Mouse (Mus musculus): ENCODE results near the gene Rbm47. TPM values are rescaled to one million over a fixed set of nuclear protein-coding genes. Genes with fewer than 3 reads are reported as not detected.
A peak's percentile ranks its signal among the peaks of the same experiment; 100 is the strongest.

Gene Rbm47
- polyA plus RNA-seq, 1 experiment from 2014 or later = 1.1 TPM

DNA sequence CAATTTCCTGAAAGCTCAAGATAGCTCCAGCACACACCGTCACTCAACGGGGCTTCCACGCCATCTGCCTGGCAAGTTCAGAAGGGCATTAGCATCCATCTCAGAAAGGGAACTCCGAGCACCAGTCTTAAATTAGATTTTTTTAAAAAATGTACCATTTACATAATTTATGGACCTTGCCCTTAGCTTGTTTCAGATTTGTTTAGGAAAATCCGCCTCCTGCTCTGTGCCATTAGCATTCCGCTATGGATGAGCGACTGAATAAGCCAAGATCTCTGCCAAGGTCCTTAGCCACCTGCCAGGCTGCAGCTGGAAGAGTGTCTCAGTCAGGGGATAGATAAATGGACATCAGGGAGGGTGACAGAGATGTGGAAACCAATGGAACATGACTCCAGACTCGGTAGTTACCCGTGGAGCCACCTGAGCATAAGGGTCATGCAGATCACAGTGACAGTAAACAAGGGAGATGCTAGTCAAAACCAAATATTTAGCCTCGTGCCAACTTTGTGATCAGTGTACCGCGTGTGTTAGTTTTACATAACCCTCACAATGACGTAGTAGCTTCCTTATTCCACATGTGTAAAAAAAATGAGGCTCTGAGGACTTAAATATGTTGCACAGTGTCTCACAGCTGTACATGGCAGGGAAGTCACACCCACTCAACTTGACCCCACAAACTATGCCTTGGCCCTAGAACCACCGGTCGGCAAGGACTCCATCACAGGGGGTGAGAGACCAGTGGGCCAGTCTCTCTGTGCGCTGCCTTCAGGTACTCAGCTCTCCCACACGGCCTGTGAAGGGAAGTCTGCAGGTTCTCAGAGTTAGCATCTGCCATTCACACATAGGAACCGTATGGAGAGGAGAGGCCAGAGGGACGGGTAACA, 110.6 kb downstream of the Rbm47 start:
- H3K27me3 ChIP-seq (ENCODE audit: low read depth, poor library complexity, severe bottlenecking) = no peaks in the 10 kb centered on the region
- WGBS = 88% methylated on average over 19 of the region's 19 CpGs
- H3K27ac ChIP-seq = no peak overlapping the region
- H3K4me3 ChIP-seq = no peak overlapping the region
- H3K4me1 ChIP-seq = 0 out of 2 replicates have a peak, but pooled peaks cover 2% of the 10 kb centered on the region
- H3K9me3 ChIP-seq (replicated peaks) = no peaks in the 10 kb centered on the region
- DNase-seq (ENCODE audit: low spot score) = no peak
- no peaks in the 10 kb centered on the region for H3K36me3 ChIP-seq

DNA sequence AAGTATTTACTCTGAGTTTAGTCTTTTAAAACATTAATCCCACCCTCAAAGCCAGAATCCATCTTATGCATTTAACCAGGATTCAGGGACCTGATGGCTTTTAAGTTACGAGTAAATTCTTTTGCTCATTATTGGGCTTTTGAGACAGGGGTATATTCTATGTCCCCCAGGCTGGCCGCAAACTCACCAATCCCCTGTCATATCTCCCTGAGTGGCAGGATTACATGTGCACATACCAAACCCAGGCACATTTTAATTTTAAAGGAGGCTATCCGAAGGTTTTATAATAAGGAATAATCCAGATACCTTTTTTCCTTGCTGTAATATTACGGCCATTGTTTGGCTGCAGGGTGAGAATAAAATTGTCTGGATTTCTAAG, 111.3 kb downstream of the Rbm47 start:
- no peaks in the 10 kb centered on the region for H3K9me3 ChIP-seq (replicated peaks)
- H3K4me3 ChIP-seq = no peak overlapping the region
- H3K36me3 ChIP-seq = no peaks in the 10 kb centered on the region
- WGBS = 92% methylated on average over 4 of the region's 4 CpGs
- H3K4me1 ChIP-seq = no peaks in the 10 kb centered on the region
- H3K27ac ChIP-seq = no peak overlapping the region
- DNase-seq (ENCODE audit: low spot score) = no peak
- no peaks in the 10 kb centered on the region for H3K27me3 ChIP-seq (ENCODE audit: low read depth, poor library complexity, severe bottlenecking)

DNA sequence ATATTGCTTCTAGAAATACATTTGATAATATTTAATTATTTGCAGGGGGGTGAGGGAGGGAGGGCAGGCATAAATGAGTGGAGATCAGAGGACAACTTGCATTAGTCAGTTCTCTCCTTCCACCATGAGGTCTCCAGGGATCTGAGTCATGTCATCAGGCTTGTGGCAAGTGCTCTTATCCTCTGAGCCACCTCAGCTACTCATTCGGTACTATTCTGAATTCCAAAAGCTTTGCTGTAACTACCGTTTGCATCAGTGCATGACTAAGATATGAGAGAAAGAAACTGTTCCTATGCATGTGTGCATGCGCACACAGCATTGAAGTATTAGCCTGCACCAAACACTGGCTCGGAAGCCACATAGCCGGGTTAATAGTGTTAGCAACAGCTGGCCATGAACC, 114.1 kb downstream of the Rbm47 start:
- no peaks in the 10 kb centered on the region for H3K9me3 ChIP-seq (replicated peaks)
- peaks cover 5% of the 10 kb centered on the region for H3K4me1 ChIP-seq
- DNase-seq (ENCODE audit: low spot score) = no peak
- no peak overlapping the region for H3K27ac ChIP-seq
- H3K27me3 ChIP-seq (ENCODE audit: low read depth, poor library complexity, severe bottlenecking) = no peaks in the 10 kb centered on the region
- no peak overlapping the region for H3K4me3 ChIP-seq
- WGBS = 91% methylated on average over 5 of the region's 5 CpGs
- no peaks in the 10 kb centered on the region for H3K36me3 ChIP-seq

DNA sequence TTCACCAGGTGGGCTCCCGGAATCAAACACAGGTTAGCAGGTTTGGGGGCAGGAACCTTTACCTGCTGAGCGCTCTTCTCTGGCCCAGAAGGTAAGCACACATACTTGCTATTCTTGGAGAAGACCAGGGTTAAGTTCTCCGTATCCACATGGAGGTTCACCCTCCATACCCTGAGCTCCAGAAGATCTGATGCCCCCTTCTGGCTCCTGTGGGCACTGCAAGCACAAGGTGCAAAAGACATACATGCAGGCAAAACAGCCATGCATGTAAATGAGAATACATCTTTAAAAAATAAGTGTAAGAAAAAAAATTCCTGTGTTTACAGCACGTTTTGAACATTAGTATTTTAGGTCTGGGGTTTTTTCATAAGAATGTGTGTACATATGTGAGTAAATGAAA, 116.2 kb downstream of the Rbm47 start:
- Histone ChIP-seq H3K4me3 (no peak overlapping the region), H3K27ac (no peak overlapping the region), H3K4me1 (peaks cover 8% of the 10 kb centered on the region), H3K36me3 (no peaks in the 10 kb centered on the region), H3K27me3 (ENCODE audit: low read depth, poor library complexity, severe bottlenecking) (no peaks in the 10 kb centered on the region), H3K9me3 (replicated peaks) (no peaks in the 10 kb centered on the region)
- 82% methylated on average over 4 of the region's 4 CpGs for WGBS
- DNase-seq (ENCODE audit: low spot score) = no peak

DNA sequence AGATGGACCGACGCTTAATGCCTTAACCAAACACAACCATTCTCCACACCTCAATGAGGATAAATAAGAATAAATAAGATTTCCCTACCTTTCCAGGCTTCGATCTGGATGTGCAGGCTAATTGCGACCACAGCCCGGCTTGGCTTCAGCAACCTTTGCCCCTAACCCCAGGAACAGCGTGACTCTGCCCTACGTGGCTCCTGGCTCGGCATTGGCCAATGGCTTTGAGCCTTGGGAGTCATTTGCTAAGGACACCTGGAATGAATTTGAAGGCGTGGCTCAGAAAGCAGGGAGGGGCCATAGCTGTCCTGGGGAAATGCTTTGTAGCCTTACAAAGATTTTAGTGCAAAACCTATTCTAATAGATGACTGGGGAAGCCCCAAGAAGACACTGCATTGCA, 118.5 kb downstream of the Rbm47 start:
- no peaks in the 10 kb centered on the region for H3K27me3 ChIP-seq (ENCODE audit: low read depth, poor library complexity, severe bottlenecking)
- H3K4me1 ChIP-seq = peaks cover 8% of the 10 kb centered on the region
- H3K27ac ChIP-seq = no peak overlapping the region
- H3K36me3 ChIP-seq = no peaks in the 10 kb centered on the region
- H3K4me3 ChIP-seq = no peak overlapping the region
- H3K9me3 ChIP-seq (replicated peaks) = no peaks in the 10 kb centered on the region
- DNase-seq (ENCODE audit: low spot score) = peak; percentile 54
- WGBS = 37% methylated on average over 9 of the region's 9 CpGs

DNA sequence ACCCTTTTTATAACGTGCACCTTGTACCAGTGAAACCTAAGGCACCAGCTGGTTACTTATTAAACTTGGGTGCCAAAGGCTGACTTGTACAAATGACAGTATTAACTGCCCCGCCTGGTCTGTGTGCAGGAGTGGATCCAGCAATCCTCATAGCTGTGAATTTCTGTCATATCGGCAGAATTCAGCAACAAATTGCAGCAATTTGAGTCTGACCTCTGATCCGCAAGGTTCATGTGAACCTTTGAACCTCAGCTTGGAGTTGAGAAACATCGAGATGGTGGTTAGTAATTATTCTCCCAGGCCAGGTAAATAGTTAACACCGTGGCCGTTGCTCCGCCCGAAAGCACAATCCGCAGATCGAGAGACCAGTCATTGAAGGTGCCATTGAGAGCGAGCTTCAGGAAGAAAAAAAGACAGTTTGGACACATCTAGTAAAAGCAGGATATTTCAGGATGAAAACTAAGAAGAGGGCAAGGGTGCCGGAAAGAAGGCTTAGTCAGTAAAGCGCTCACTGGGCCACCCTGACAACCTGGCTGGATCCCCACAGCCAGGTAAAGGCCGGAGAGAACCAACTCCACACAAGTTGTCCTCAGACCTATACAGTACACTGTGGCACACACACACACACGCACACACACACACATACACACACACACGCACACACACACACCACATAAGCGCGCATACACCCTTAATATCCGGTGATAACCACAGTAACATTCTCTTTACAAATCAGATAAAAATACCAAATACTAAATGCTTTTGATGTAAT, 120.0 kb downstream of the Rbm47 start:
- 90% methylated on average over 20 of the region's 20 CpGs for WGBS
- no peaks in the 10 kb centered on the region for H3K9me3 ChIP-seq (replicated peaks)
- no peak overlapping the region for H3K27ac ChIP-seq
- H3K4me3 ChIP-seq = no peak overlapping the region
- DNase-seq (ENCODE audit: low spot score) = no peak
- no peaks in the 10 kb centered on the region for H3K36me3 ChIP-seq
- no peaks in the 10 kb centered on the region for H3K27me3 ChIP-seq (ENCODE audit: low read depth, poor library complexity, severe bottlenecking)
- peaks cover 8% of the 10 kb centered on the region for H3K4me1 ChIP-seq

DNA sequence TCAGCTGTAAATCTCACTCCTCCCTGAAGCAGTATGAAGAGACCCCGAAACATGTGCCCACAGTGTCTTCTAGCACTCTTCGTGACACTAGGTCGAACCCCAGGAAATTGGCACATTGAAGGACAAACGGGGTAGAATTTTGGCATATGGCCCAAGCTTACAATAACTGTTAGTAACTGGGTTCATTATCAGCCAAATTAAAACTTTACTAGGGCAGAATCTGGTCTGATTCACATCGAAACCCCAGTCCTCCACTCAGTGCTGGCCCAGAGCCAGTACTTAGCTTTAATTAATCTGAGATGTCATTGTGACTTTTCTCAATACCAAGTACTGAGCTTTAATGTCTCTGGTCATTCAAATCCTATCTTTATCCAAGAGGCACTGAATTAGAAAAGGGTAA, 122.1 kb downstream of the Rbm47 start:
- H3K27ac ChIP-seq = no peak overlapping the region
- DNase-seq (ENCODE audit: low spot score) = no peak
- no peaks in the 10 kb centered on the region for H3K27me3 ChIP-seq (ENCODE audit: low read depth, poor library complexity, severe bottlenecking)
- peaks cover 8% of the 10 kb centered on the region for H3K4me1 ChIP-seq
- no peaks in the 10 kb centered on the region for H3K36me3 ChIP-seq
- no peaks in the 10 kb centered on the region for H3K9me3 ChIP-seq (replicated peaks)
- H3K4me3 ChIP-seq = no peak overlapping the region
- WGBS = 90% methylated on average over 5 of the region's 5 CpGs

DNA sequence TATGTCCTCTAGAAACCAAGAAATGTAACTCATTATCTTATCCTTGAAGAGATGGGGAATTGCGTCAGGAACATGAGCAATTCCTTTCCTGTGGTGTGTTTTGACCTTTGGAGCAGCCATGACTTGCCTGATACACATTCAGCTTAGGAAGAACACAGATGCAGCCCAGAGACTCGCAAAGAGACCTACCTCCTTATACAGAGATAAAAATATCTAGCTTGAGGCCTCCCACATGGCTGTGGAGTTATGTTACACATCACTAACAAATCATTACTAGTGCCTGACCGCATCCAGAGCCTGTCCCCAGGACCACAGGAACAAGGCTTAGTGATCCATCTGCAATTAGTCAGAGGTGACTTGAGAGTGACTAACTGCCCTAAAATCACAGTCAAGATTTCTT, 126.6 kb downstream of the Rbm47 start:
- Histone ChIP-seq H3K4me1 (no peaks in the 10 kb centered on the region), H3K9me3 (replicated peaks) (no peaks in the 10 kb centered on the region), H3K4me3 (no peak overlapping the region), H3K27me3 (ENCODE audit: low read depth, poor library complexity, severe bottlenecking) (no peaks in the 10 kb centered on the region), H3K36me3 (no peaks in the 10 kb centered on the region), H3K27ac (no peak overlapping the region)
- WGBS = 79% methylated on average over 3 of the region's 3 CpGs
- DNase-seq (ENCODE audit: low spot score) = no peak

DNA sequence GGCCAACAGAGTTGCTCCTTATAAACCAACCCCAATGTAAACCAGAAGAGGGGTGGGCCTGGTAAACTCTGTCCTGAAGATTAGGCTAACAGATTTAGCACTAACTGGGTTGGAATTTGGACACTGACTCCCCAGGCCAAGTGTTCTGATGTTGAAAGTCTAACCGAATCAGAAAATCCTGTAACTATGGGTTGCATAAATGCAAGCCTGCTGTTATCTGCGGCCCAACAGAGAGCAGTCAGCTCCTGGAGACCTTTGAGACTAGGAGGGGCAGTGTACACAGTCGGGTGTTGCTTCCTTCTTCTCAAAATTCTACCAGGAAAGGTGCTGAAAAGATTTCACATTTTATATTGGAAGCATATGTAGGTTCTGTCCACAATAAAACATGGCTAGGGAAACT, 129.0 kb downstream of the Rbm47 start:
- Histone ChIP-seq H3K4me3 (no peak overlapping the region), H3K36me3 (no peaks in the 10 kb centered on the region), H3K4me1 (no peaks in the 10 kb centered on the region), H3K27ac (no peak overlapping the region), H3K27me3 (ENCODE audit: low read depth, poor library complexity, severe bottlenecking) (no peaks in the 10 kb centered on the region), H3K9me3 (replicated peaks) (no peaks in the 10 kb centered on the region)
- DNase-seq (ENCODE audit: low spot score) = no peak
- WGBS = 85% methylated on average over 3 of the region's 3 CpGs

DNA sequence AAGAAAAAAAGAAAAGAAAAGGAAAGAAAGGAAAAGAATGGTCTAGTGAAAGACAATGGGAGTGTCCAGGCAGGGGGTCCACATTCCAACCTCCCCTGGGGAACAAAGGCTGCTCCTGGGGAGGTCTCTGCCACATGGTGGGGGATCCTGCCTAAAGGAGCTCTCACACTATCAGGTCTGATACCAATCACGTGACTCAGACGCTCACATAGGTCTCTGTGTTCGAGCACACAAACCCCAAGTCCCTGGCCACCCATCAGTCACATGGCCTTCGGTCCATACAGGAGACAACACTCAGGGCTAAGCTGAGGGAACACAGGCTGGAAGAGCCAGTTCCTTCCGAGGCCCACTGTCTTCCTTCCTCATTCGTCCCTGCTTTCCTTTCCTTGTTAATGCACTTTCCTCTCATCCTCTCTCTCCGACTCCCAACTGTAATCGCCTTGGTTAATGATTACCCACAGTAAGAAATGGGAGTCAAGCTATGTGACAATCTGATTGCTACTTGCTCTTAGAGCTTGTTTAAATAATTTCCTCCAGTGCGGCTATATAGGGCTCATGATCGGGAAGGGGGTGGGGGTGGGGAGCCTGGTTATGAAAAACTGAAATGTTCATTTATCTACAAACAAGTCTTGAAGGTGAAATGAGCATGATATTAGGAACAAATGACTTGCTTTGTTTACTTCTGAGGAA, 130.1 kb downstream of the Rbm47 start:
- H3K4me3 ChIP-seq = no peak overlapping the region
- no peak overlapping the region for H3K27ac ChIP-seq
- no peaks in the 10 kb centered on the region for H3K4me1 ChIP-seq
- H3K36me3 ChIP-seq = no peaks in the 10 kb centered on the region
- H3K27me3 ChIP-seq (ENCODE audit: low read depth, poor library complexity, severe bottlenecking) = no peaks in the 10 kb centered on the region
- 70% methylated on average over 10 of the region's 10 CpGs for WGBS
- no peak for DNase-seq (ENCODE audit: low spot score)
- H3K9me3 ChIP-seq (replicated peaks) = no peaks in the 10 kb centered on the region

DNA sequence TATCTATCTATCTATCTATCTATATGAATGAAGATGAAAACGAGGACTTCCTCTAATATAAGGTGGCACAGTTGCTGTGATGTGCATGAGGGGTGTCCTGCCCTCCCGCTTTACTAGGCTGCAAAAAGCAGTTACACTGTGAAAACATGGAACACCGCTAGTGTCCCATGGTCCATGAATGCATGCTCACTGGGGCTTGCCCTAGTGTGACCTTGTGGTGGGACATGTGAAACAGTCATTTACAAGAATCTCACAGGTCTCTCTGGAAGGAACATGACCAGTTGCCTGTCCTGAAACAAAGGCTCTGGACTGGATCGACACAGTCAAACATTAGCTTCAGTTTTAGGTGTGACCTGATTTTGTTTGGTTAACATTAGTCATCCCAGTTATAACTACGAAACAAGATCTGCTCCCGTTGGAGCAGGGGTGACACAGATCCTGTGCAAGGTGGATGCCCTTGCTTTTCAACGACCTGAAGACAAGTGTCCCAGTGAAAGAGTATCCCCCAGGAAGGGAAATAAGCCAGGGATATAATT, 132.1 kb downstream of the Rbm47 start:
- Histone ChIP-seq H3K27me3 (ENCODE audit: low read depth, poor library complexity, severe bottlenecking) (no peaks in the 10 kb centered on the region), H3K27ac (no peak overlapping the region), H3K36me3 (no peaks in the 10 kb centered on the region), H3K9me3 (replicated peaks) (no peaks in the 10 kb centered on the region), H3K4me3 (no peak overlapping the region), H3K4me1 (no peaks in the 10 kb centered on the region)
- 89% methylated on average over 7 of the region's 7 CpGs for WGBS
- DNase-seq (ENCODE audit: low spot score) = no peak

DNA sequence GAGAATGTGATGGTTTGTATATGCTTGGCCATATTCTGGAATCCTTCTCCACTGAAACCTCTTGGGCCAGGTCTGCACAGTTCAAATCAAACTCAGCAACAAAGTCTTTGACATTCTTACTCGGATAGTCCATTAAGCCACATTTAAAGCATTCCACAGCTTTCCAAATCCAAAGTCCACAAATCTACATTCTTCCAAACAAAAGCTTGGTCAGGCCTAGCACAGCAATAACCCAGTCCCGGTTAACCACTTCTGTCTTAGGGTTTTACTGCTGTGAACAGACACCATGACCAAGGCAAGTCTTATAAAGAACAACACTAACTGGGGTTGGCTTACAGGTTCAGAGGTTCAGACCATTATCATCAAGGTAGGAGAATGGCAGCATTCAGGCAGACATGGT, 133.1 kb downstream of the Rbm47 start:
- 94% methylated on average over 2 of the region's 2 CpGs for WGBS
- H3K27me3 ChIP-seq (ENCODE audit: low read depth, poor library complexity, severe bottlenecking) = no peaks in the 10 kb centered on the region
- no peaks in the 10 kb centered on the region for H3K36me3 ChIP-seq
- H3K4me3 ChIP-seq = no peak overlapping the region
- DNase-seq (ENCODE audit: low spot score) = no peak
- H3K9me3 ChIP-seq (replicated peaks) = no peaks in the 10 kb centered on the region
- no peaks in the 10 kb centered on the region for H3K4me1 ChIP-seq
- H3K27ac ChIP-seq = no peak overlapping the region

DNA sequence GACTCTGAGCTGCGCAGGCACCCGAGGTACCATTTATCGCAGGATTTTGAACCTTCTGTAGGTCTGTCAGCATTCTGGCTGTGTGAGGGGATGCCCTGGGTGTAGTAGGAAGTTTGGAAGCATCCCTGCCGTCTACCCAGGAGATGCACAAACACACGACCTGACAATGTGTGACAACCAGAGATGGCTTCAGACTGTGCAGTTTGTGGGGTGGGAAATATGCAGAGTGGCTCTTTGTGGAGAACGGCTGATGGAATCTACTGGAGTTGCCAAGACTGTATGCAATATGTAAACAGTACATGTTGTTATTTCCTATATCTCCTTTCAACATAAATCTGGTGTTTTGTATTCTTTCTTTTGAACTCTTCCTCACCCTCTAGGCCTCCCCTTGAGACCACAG, 135.9 kb downstream of the Rbm47 start:
- H3K9me3 ChIP-seq (replicated peaks) = no peaks in the 10 kb centered on the region
- 81% methylated on average over 6 of the region's 6 CpGs for WGBS
- no peak overlapping the region for H3K4me3 ChIP-seq
- no peak overlapping the region for H3K27ac ChIP-seq
- H3K27me3 ChIP-seq (ENCODE audit: low read depth, poor library complexity, severe bottlenecking) = no peaks in the 10 kb centered on the region
- H3K36me3 ChIP-seq = no peaks in the 10 kb centered on the region
- H3K4me1 ChIP-seq = no peaks in the 10 kb centered on the region
- no peak for DNase-seq (ENCODE audit: low spot score)

Data from limb, embryonic 10.5 days (tissue).